Mouse (Mus musculus) myocyte (in vitro differentiated cells): ENCODE results near the gene Pald1. TPM values are rescaled to one million over a fixed set of nuclear protein-coding genes. Genes with fewer than 3 reads are reported as not detected.
A peak's percentile ranks its signal among the peaks of the same experiment; 100 is the strongest.

ENCODE experiments used
- H3K27me3 ChIP-seq: one replicate; pipeline ENCODE4 v1.6.1; 2011; ENCODE audit not compliant: control insufficient read depth, insufficient read depth, insufficient read length
- H3K36me3 ChIP-seq: one replicate; pipeline ENCODE4 v1.6.1; 2011; ENCODE audit not compliant: control insufficient read depth, insufficient read depth
- H3K4me2 ChIP-seq: one replicate; pipeline ENCODE4 v1.6.1; 2011; ENCODE audit warnings: low read depth, control low read depth
- H3K4me3 ChIP-seq: one replicate; pipeline ENCODE4 v1.5.1; 2011; ENCODE audit warnings: mild to moderate bottlenecking, control low read depth, moderate library complexity
- H3K79me2 ChIP-seq: one replicate; pipeline ENCODE4 v1.6.1; 2011; ENCODE audit not compliant: control insufficient read depth, insufficient read depth
- H3ac ChIP-seq: one replicate; pipeline ENCODE4 v1.6.1; 2011; ENCODE audit not compliant: control insufficient read depth, insufficient read length
- CEBPB ChIP-seq: IDR thresholded peaks from 2 replicates; pipeline ENCODE4 v1.6.1; 2011; ENCODE audit warnings: mild to moderate bottlenecking, moderate library complexity; ENCODE audit not compliant: poor library complexity, insufficient read depth, severe bottlenecking
- E2F4 ChIP-seq: IDR thresholded peaks from one replicate; pipeline ENCODE4 v1.6.1; 2011; ENCODE audit warnings: mild to moderate bottlenecking, control low read depth, moderate library complexity; ENCODE audit not compliant: insufficient read depth
- MAX ChIP-seq: IDR thresholded peaks from one replicate; pipeline ENCODE4 v1.6.1; 2011; ENCODE audit warnings: low read depth, mild to moderate bottlenecking, control low read depth
- MYOD1 ChIP-seq, 3 experiments: IDR thresholded peaks; one replicate each; pipeline ENCODE4 v1.6.1; 2011; ENCODE audit warnings: control low read depth in 2 of 3, low read depth in 2 of 3, mild to moderate bottlenecking in 2 of 3, moderate library complexity in 1 of 3; ENCODE audit not compliant: insufficient read length in 2 of 3, control insufficient read depth in 1 of 3
- MYOG ChIP-seq, 3 experiments: IDR thresholded peaks; one replicate each; pipeline ENCODE4 v1.6.1; 2011; ENCODE audit warnings: control low read depth in 2 of 3, low read depth in 2 of 3, mild to moderate bottlenecking in 2 of 3; ENCODE audit not compliant: insufficient read length in 2 of 3, control insufficient read depth in 1 of 3, insufficient read depth in 1 of 3
- POLR2A ChIP-seq: IDR thresholded peaks from one replicate; pipeline ENCODE4 v1.6.1; 2011; ENCODE audit warnings: low read depth, mild to moderate bottlenecking, control low read depth, moderate library complexity; ENCODE audit not compliant: insufficient read length
- POLR2AphosphoS2 ChIP-seq: IDR thresholded peaks from one replicate; pipeline ENCODE4 v1.6.1; 2011; ENCODE audit warnings: low read depth, control low read depth; ENCODE audit not compliant: insufficient read length
- REST ChIP-seq: IDR thresholded peaks from one replicate; pipeline ENCODE4 v1.6.1; 2011; ENCODE audit warnings: mild to moderate bottlenecking, control low read depth, moderate library complexity; ENCODE audit not compliant: insufficient read depth, insufficient read length
- SRF ChIP-seq: IDR thresholded peaks from one replicate; pipeline ENCODE4 v1.6.1; 2011; ENCODE audit warnings: low read depth; ENCODE audit not compliant: control insufficient read depth, insufficient read length
- TCF12 ChIP-seq: IDR thresholded peaks from one replicate; pipeline ENCODE4 v1.6.1; 2011; ENCODE audit warnings: mild to moderate bottlenecking, control low read depth; ENCODE audit not compliant: poor library complexity, insufficient read depth, severe bottlenecking
- TCF3 ChIP-seq: IDR thresholded peaks from one replicate; pipeline ENCODE4 v1.6.1; 2011; ENCODE audit warnings: low read depth, control low read depth; ENCODE audit not compliant: insufficient read length
- USF1 ChIP-seq: IDR thresholded peaks from one replicate; pipeline ENCODE4 v1.6.1; 2011; ENCODE audit warnings: low read depth, mild to moderate bottlenecking, control low read depth, moderate library complexity
- polyA plus RNA-seq: library from polyadenylated mRNA; unstranded; fragments of >200 nt; fragmentation: generic; extraction: Trizol; gene quantifications from one replicate; pipeline ENCODE4 v1.2.1, GENCODE M21; 2012; ENCODE audit warnings: missing spikeins

The Pald1 gene
- 14.0 TPM for polyA plus RNA-seq

DNA sequence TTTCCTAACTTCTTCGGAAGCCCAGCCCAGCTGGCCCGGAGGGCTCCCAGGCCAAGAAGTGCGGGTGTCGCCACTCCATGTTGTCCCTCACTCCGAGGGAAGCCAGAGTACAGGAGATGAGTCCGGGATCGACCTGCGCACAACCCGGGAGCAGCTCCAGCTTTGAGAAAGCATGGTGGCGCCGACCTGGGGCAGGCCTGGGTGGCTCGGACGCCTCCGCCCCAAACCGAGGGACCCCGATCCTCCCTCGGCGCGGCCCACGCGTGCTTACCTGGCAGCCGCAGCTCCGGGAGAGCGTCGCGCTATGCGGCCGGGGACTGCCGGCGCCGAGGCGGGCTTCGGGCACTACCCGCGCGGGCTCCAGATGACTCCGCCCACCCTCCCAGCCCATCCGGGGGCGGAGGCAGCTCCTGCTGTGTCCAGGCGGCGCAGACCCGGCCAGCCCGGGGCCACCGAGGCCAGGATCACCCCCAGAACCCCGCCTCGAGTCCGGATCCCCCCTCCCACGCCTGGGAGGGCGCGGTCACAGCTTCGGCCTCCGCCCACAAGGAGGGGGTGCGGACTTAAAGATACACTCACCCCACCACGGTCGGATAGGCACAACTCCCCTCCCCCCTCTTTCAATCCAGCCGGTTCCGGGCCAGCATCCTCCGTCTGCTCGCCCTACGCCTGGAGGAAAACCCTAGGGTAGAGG, at the start of gene Pald1:
Gene Pald1 (minus strand): TSS at position 510 of the 694 bp plus-strand sequence.
- no peaks in the 10 kb centered on the region for H3K79me2 ChIP-seq
- H3ac ChIP-seq = peak within 1 kb of the TSS; percentile 34
- H3K36me3 ChIP-seq = no peaks in the 10 kb centered on the region
- H3K4me2 ChIP-seq = peak within 1 kb of the TSS; percentile 99
- TF ChIP-seq MYOG (IDR thresholded peaks at IDR 0.05; ENCODE audit: control insufficient read depth in 1 of 3, insufficient read depth in 1 of 3, insufficient read length in 2 of 3, low read depth in 2 of 3) (peak in 1 of 3 experiments; percentile 27), CEBPB (no peak), POLR2AphosphoS2 (peak; percentile 81), TCF12 (no peak), POLR2A (peak; percentile 92)
- no peaks in the 10 kb centered on the region for H3K27me3 ChIP-seq
- H3K4me3 ChIP-seq = peak within 1 kb of the TSS; percentile 62

- peaks cover 29% of the 10 kb centered on the region for H3K36me3 ChIP-seq
- H3K4me2 ChIP-seq = no peak overlapping the region
- H3ac ChIP-seq = no peak overlapping the region
- H3K27me3 ChIP-seq = no peaks in the 10 kb centered on the region
- H3K79me2 ChIP-seq = peaks cover 11% of the 10 kb centered on the region
- TF ChIP-seq SRF = no peak
- no peak overlapping the region for H3K4me3 ChIP-seq
Observed at GRCm38 (mm10) chr10:61431375-61431774, 48.0 kb upstream of the Pald1 start.

GRCm38 (mm10) chr10:61429043-61429442, 45.7 kb upstream of the Pald1 start:
- Histone ChIP-seq H3ac (no peak overlapping the region), H3K4me2 (no peak overlapping the region), H3K36me3 (peaks cover 28% of the 10 kb centered on the region), H3K27me3 (no peaks in the 10 kb centered on the region), H3K4me3 (no peak overlapping the region), H3K79me2 (no peaks in the 10 kb centered on the region)
- TF ChIP-seq USF1 = no peak
- no peak for TF ChIP-seq REST
- TF ChIP-seq SRF = no peak
- TF ChIP-seq MYOG (IDR thresholded peaks at IDR 0.05; ENCODE audit: control insufficient read depth in 1 of 3, insufficient read depth in 1 of 3, insufficient read length in 2 of 3, low read depth in 2 of 3) = no peak
- TF ChIP-seq MAX = no peak
- no peak for TF ChIP-seq E2F4
- TF ChIP-seq TCF12 = no peak
- no peak for TF ChIP-seq CEBPB
- no peak for TF ChIP-seq POLR2AphosphoS2
- no peak for TF ChIP-seq TCF3
- no peak for TF ChIP-seq POLR2A
- TF ChIP-seq MYOD1 (IDR thresholded peaks at IDR 0.05; ENCODE audit: control insufficient read depth in 1 of 3, insufficient read length in 2 of 3, low read depth in 2 of 3) = no peak

GRCm38 (mm10) chr10:61428416-61428815, 45.1 kb upstream of the Pald1 start:
- H3K4me3 ChIP-seq = no peak overlapping the region
- no peak overlapping the region for H3K4me2 ChIP-seq
- peaks cover 22% of the 10 kb centered on the region for H3K36me3 ChIP-seq
- TF ChIP-seq MYOG (IDR thresholded peaks at IDR 0.05; ENCODE audit: control insufficient read depth in 1 of 3, insufficient read depth in 1 of 3, insufficient read length in 2 of 3, low read depth in 2 of 3) (peak in 1 of 3 experiments; percentile 3), MAX (no peak), E2F4 (no peak)
- no peak overlapping the region for H3ac ChIP-seq
- H3K79me2 ChIP-seq = no peaks in the 10 kb centered on the region
- no peaks in the 10 kb centered on the region for H3K27me3 ChIP-seq

GRCm38 (mm10) chr10:61427951-61428350, 44.6 kb upstream of the Pald1 start:
- no peaks in the 10 kb centered on the region for H3K79me2 ChIP-seq
- no peak overlapping the region for H3K4me3 ChIP-seq
- no peak overlapping the region for H3K4me2 ChIP-seq
- TF ChIP-seq E2F4 = no peak
- TF ChIP-seq CEBPB = no peak
- TF ChIP-seq MYOD1 (IDR thresholded peaks at IDR 0.05; ENCODE audit: control insufficient read depth in 1 of 3, insufficient read length in 2 of 3, low read depth in 2 of 3) = no peak
- TF ChIP-seq POLR2AphosphoS2 = no peak
- TF ChIP-seq TCF12 = no peak
- no peak for TF ChIP-seq MYOG (IDR thresholded peaks at IDR 0.05; ENCODE audit: control insufficient read depth in 1 of 3, insufficient read depth in 1 of 3, insufficient read length in 2 of 3, low read depth in 2 of 3)
- TF ChIP-seq SRF = no peak
- TF ChIP-seq TCF3 = no peak
- no peak for TF ChIP-seq REST
- no peak for TF ChIP-seq USF1
- TF ChIP-seq POLR2A = no peak
- no peak for TF ChIP-seq MAX
- no peak overlapping the region for H3ac ChIP-seq
- no peaks in the 10 kb centered on the region for H3K27me3 ChIP-seq
- H3K36me3 ChIP-seq = peaks cover 21% of the 10 kb centered on the region
